Mouse (Mus musculus) v-Abl transformed pro-B cells (cell line): ENCODE measurements around the gene Ece1.

Experiments used
- in situ Hi-C, 2 experiments: fragments of 400-800 bp; cut with MboI; formaldehyde crosslinking; loops; one replicate each; pipeline ENCODE4 v1.15.1; 2025; ENCODE audit not compliant: unreplicated experiment in 2 of 2

The Ece1 gene

DNA sequence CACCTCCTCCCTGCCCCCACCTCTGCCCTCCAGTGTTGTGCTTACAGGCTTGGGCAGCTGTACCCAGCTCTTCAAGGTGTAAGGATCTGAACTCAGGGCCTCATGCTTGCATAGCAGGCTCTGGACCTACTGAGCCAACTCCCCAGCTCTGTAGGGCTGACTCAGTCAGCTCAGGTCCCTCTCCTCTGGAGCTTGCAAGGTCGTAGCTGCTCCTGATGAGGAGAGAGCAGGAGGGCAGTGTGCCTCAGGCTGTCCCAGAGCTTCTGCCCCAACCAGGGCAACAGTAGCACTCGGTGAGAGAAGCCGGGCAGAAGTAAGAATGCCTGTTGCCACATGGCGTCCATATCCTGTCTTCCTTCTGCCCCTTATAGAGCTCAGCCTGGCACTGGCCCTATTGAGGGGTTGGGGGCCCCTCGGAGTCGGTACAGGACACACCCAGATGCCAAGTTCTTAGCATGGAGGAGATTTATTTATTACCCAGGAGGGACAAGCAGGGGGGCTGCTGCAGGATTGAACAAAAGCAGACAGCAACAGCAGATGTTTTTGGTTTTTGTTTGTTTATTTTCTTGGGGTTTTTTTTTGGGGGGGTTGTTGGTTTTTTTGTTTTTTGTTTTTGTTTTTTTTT is 70.6 kb downstream of the Ece1 start:
- in situ Hi-C loops, result loop anchor here in 1 of 2 experiments (25.0 kb wide), 2 partner anchors 870 to 1270 kb away; no protein-coding TSS in a partner anchor

GRCm38 (mm10) chr4:137933328-137933727 is 71.3 kb downstream of the Ece1 start:
- in situ Hi-C loops, result loop anchor here in 1 of 2 experiments (25.0 kb wide), 2 partner anchors 871 to 1271 kb away; no protein-coding TSS in a partner anchor

DNA sequence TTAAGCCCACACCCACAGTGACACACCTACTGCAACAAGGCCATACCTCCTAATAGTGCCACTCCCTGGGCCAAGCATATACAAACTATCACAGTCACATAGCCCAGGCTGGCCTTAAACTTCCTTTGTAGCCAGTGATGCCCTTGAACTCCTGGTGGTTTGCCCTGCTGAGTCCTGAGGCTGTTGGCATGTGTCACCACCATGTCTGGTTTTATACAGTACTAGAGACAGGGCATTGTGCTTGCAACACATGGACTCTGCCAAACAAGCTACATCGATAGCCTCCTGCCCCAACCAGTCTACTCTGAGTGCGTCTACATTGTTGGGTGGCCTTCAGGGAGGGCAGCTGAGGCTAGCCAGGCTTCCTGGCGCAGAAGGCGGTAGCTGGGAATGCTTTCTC is 74.1 kb downstream of the Ece1 start:
- in situ Hi-C loops, result loop anchor here in 1 of 2 experiments (25.0 kb wide), 2 partner anchors 874 to 1274 kb away; no protein-coding TSS in a partner anchor

DNA sequence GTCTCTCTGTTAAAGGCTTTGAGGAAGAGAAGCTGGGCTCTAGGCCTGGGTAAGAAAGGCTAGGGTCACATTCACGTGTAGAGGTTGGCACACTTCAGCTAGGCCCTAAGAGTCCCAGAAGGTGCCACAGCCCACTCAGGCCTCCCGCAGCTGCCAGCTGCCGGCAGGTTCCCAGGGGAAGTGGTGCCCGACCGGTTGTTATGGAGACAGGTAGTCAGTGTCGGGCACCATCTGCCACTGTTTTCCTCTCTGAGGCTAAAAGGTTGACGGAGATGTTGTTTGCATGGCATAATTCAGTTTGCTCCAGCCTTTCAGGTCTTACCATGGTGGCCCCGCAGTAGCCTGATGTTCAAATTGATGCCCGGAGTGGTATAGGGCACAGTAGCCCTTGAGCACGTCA is 78.0 kb downstream of the Ece1 start:
- in situ Hi-C loops, result loop anchor here in 1 of 2 experiments (25.0 kb wide), 2 partner anchors 878 to 1278 kb away; no protein-coding TSS in a partner anchor

GRCm38 (mm10) chr4:137941131-137941844 is 79.3 kb downstream of the Ece1 start:
- in situ Hi-C loops, result loop anchor here in 1 of 2 experiments (25.0 kb wide), 2 partner anchors 879 to 1279 kb away; no protein-coding TSS in a partner anchor

GRCm38 (mm10) chr4:137941871-137942781 is 80.1 kb downstream of the Ece1 start:
- in situ Hi-C loops, result loop anchor here in 1 of 2 experiments (25.0 kb wide), 2 partner anchors 880 to 1280 kb away; no protein-coding TSS in a partner anchor

- in situ Hi-C loops, result loop anchor here in 1 of 2 experiments (25.0 kb wide), 2 partner anchors 881 to 1281 kb away; no protein-coding TSS in a partner anchor
These were observed 80.9 kb downstream of the Ece1 start for GRCm38 (mm10) chr4:137942782-137943486.

DNA sequence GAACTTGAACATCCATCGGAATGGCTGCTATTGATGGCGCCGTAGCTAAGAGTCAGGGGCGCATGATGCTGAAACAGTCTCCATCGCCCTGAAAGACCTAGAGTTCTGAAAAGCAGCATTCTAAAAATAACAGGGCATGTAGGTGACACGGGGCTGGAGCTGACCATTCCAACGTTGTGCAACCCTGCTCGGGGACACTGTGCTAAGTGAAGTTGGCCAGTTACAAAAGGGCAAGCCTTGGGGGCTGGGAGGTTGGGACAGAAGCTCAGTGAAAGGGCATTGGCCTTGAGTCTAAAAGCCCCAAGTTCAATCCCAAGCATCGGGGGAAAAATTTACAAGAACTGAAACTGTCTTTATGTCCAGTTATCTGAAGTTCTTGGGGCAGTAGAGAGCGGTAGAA is 81.5 kb downstream of the Ece1 start:
- in situ Hi-C loops, result loop anchor here in 1 of 2 experiments (25.0 kb wide), 2 partner anchors 881 to 1281 kb away; no protein-coding TSS in a partner anchor

DNA sequence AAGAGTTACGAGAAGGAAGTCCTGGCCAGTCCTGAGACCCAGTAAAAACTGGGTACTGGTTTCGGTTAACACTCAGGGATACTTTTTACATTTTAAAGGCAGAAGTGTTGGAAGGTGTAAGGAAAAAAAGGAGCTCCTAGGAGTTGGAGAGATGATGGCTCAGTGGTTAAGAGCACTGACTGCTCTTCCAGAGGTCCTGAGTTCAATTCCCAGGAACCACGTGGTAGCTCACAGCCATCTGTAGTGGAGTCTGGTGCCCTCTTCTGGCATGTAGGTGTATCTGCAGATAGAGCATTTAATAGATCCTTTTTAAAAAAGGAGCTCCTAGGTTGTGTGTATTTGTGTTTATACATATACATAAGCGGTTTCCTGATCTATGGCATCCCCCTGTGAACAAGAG is 83.3 kb downstream of the Ece1 start:
- in situ Hi-C loops, result loop anchor here (5.0 to 25.0 kb wide), 7 partner anchors 93 to 1283 kb away; no protein-coding TSS in a partner anchor

DNA sequence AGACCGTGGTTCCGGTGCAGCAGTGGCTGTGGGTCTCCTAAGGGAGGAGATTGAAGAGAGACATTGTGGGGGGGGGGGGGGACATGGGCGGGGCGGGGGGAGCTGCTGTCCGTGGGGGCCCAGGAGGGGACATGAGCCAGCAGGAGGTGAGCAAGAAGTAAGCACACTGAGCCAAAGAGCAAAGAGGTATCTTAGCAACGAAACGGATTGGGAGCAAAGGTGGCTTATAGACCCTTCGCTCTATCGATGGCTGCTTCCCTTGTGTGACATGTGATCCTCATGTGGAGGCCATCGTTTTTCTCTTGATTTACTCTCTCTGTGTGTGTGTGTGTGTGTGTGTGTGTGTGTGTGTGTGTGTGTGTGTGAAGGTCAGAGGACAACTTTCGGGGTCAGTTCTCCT is 84.4 kb downstream of the Ece1 start:
- in situ Hi-C loops, result loop anchor here (5.0 to 25.0 kb wide), 7 partner anchors 94 to 1284 kb away; no protein-coding TSS in a partner anchor

- in situ Hi-C loops, result loop anchor here in 1 of 2 experiments (25.0 kb wide), 1 partner anchor 909 kb away; the partner anchor contains the start of genes Gm13030 and Pla2g5
These were observed 90.8 kb downstream of the Ece1 start for GRCm38 (mm10) chr4:137952840-137953239.

GRCm38 (mm10) chr4:137954184-137954583 is 92.1 kb downstream of the Ece1 start:
- in situ Hi-C loops, result loop anchor here in 1 of 2 experiments (25.0 kb wide), 1 partner anchor 908 kb away; the partner anchor contains the start of genes Gm13030 and Pla2g5

GRCm38 (mm10) chr4:137954926-137955396 is 92.9 kb downstream of the Ece1 start:
- in situ Hi-C loops, result loop anchor here in 1 of 2 experiments (25.0 kb wide), 1 partner anchor 907 kb away; the partner anchor contains the start of genes Gm13030 and Pla2g5

DNA sequence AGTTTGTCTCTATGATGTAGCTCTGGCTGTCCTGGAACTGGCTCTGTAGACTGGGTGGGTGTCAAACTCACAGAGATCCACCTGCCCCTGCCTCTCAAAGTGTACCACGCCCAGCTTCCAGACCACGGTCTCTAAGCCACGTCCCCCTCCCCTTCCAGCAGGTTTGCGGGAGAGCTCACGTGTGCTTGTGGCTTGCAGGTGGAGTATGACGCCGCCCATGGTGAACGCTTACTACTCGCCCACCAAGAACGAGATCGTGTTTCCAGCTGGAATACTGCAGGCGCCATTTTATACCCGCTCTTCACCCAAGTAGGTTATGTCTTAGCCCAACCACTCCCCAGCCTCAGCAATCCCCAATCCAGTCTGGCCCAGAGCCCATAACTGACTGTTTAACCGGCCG is 94.2 kb downstream of the Ece1 start:
- in situ Hi-C loops, result loop anchor here in 1 of 2 experiments (25.0 kb wide), 1 partner anchor 906 kb away; the partner anchor contains the start of genes Gm13030 and Pla2g5

GRCm38 (mm10) chr4:137959889-137960665 is 98.0 kb downstream of the Ece1 start:
- in situ Hi-C loops, result loop anchor here (10.0 to 25.0 kb wide), 6 partner anchors 145 to 902 kb away; partner anchors contain the start of genes Gm13030 (in 1 of the 2) and Pla2g5 (in 1 of the 2)

DNA sequence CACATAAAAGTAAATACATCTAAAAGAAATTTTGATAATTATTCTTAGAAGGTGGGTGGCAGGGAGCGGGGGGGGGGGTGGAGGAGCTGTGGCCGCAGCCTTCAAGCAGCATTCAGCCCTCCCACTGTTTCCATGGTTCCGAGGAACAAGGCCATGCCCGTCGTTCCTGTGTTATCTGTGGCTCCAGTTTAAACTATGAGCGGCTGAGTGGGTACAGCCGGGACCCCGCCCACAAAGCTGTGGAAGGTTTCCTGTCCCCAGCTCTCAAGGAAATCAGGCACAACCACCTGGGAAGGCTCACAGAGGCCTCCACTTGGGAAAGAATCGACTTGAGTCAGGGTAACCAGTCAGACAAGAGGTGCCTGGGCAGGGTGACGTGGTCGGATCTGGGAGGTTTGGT is 98.7 kb downstream of the Ece1 start:
- in situ Hi-C loops, result loop anchor here (10.0 to 25.0 kb wide), 6 partner anchors 144 to 902 kb away; partner anchors contain the start of genes Gm13030 (in 1 of the 2) and Pla2g5 (in 1 of the 2)

DNA sequence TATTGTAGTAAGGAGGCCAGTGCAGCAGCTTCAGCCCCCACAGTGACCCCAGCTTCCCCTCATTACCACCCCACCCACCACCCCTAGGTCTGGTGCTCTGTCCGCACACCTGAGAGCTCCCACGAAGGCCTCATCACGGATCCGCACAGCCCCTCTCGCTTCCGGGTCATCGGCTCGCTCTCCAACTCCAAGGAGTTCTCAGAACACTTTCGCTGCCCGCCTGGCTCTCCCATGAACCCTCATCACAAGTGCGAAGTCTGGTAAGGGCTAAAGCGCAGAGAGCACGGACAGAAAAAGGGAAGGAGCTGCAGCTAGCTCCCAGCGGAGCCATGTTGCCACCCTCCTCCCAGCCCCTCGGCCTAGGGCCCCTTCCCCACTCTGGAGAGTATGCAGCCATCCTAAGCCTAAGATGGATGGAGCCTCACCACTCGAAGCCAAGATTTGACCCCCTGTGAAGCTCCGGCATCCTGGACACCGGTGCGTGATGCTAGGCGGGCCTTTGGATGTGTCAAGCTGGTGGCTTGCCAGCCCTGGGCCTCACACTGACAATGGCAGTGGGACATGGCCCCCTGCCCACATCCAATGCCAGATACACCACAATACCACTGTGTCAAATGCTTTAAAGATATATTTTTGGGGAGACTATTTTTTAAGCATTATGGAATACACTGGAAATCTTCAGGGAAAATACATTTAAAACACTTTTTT is 100.8 kb downstream of the Ece1 start:
- in situ Hi-C loops, result loop anchor here (10.0 to 25.0 kb wide), 6 partner anchors 142 to 900 kb away; partner anchors contain the start of genes Gm13030 (in 1 of the 2) and Pla2g5 (in 1 of the 2)
